Mouse (Mus musculus) right cerebral cortex, adult 2 months (tissue): ENCODE data around the gene Mfsd4a.

Experiments used
- DNase-seq, 2 experiments: peaks; one replicate each; pipeline ENCODE4 v3.0.0; 2021 to 2022; ENCODE audit warnings: low spot score in 2 of 2

Mfsd4a gene

GRCm38 (mm10) chr1:131990083-131990760 is 77.6 kb downstream of the Mfsd4a start:
- no peak for DNase-seq

GRCm38 (mm10) chr1:131989476-131989875 is 78.4 kb downstream of the Mfsd4a start:
- no peak for DNase-seq

GRCm38 (mm10) chr1:131987432-131987831 is 80.4 kb downstream of the Mfsd4a start:
- no peak for DNase-seq

GRCm38 (mm10) chr1:131983806-131984205 is 84.1 kb downstream of the Mfsd4a start:
- no peak for DNase-seq

- peak; percentile 82 to 84 for DNase-seq
Measured at GRCm38 (mm10) chr1:131982907-131983306, 85.0 kb downstream of the Mfsd4a start.

- peak; percentile 78 to 82 for DNase-seq
Measured at GRCm38 (mm10) chr1:131981378-131982013, 86.4 kb downstream of the Mfsd4a start.

GRCm38 (mm10) chr1:131980471-131980870 is 87.4 kb downstream of the Mfsd4a start:
- no peak for DNase-seq

GRCm38 (mm10) chr1:131976886-131977285 is 91.0 kb downstream of the Mfsd4a start:
- DNase-seq: no peak

- DNase-seq: no peak
Measured at GRCm38 (mm10) chr1:131973991-131974390, 93.9 kb downstream of the Mfsd4a start.
